Mouse (Mus musculus) megakaryocyte, adult 5-6 weeks (primary cell): ENCODE data around the gene Adra1d. TPM values are rescaled to one million over a fixed set of nuclear protein-coding genes. Genes with fewer than 3 reads are reported as not detected.
A peak's percentile ranks its signal among the peaks of the same experiment; 100 is the strongest.

Experiments used
- ATAC-seq: 2 replicates; pipeline ENCODE4 v1.8.0; 2016; ENCODE audit warnings: mild to moderate bottlenecking, inconsistent platforms; ENCODE audit not compliant: poor library complexity, severe bottlenecking
- total RNA-seq, 2 experiments: library from RNA; stranded (forward) in 1 of 2; stranded (reverse) in 1 of 2; fragments of 153-499, 151-499 nt in 1 of 2; fragments of 221-1000, 200-1000 nt in 1 of 2; gene quantifications; 2 replicates each; pipeline versions ENCODE4 v1.2.3 to v1.2.4; 2015 to 2017

Adra1d gene
- total RNA-seq, 2 experiments from 2014 or later = not detected

- no peak for ATAC-seq
These were observed 63.9 kb downstream of the Adra1d start for GRCm38 (mm10) chr2:131498219-131498618.

- peak; percentile 32; the same call in 1 of the 2 replicates for ATAC-seq
These were observed 64.7 kb downstream of the Adra1d start for GRCm38 (mm10) chr2:131497224-131497856.

- ATAC-seq = no peak
These were observed 65.8 kb downstream of the Adra1d start for GRCm38 (mm10) chr2:131496125-131496820.

Other genes starting within 250 kb of the Adra1d start
- gene Rnf24, start 209.4 kb downstream of the Adra1d start, total RNA-seq (2015) = 3.6 and 4.0 TPM in 2 replicates
- gene Rnf24, start 209.4 kb downstream of the Adra1d start, total RNA-seq (2017) = 1.8 and 3.9 TPM in 2 replicates
- 12.6 and 17.4 TPM in 2 replicates for gene Smox, start 70.8 kb downstream of the Adra1d start, total RNA-seq (2015)
- gene Smox, start 70.8 kb downstream of the Adra1d start, total RNA-seq (2017) = 12.0 and 16.1 TPM in 2 replicates